23 mouse cellular contexts compared by ENCODE assay signal in genomic region chr2:157517526-157517925, GRCm38 (mm10). TPM values are rescaled to one million over a fixed set of nuclear protein-coding genes. Genes with fewer than 3 reads are reported as not detected.
A peak's percentile ranks its signal among the peaks of the same experiment; 100 is the strongest.
DNase-seq lines count a peak whose midpoint lies in the region; ATAC-seq lines count a peak whose summit lies in the region.
"Had no signal": no experiment of that assay in that cellular context is flagged by ENCODE, and none has a peak within 500 bp of the region (broad histone marks: within the 10 kb centered on the region; RNA-seq: fewer than 3 reads in every experiment).

No protein-coding gene starts in this region.

- WGBS in forebrain, embryonic 13.5 days = 34% methylated on average over 6 of the region's 6 CpGs
- WGBS in forebrain, embryonic 16.5 days = 29% methylated on average over 6 of the region's 6 CpGs
- 68% methylated on average over 6 of the region's 6 CpGs for WGBS in neural tube, embryonic 11.5 days
- WGBS in neural tube, embryonic 15.5 days = 45% methylated on average over 6 of the region's 6 CpGs
- WGBS in limb, embryonic 10.5 days = 75% methylated on average over 6 of the region's 6 CpGs

- H3K9me3 ChIP-seq in forebrain, embryonic 13.5 days (replicated peaks) = no peaks in the 10 kb centered on the region
- no peaks in the 10 kb centered on the region for H3K9me3 ChIP-seq in forebrain, embryonic 16.5 days (ENCODE audit: control insufficient read depth, low read length)
- H3K9me3 ChIP-seq in neural tube, embryonic 11.5 days (ENCODE audit: control insufficient read depth, low read length) = no peaks in the 10 kb centered on the region
- H3K9me3 ChIP-seq in neural tube, embryonic 15.5 days (replicated peaks) = no peaks in the 10 kb centered on the region
- no peaks in the 10 kb centered on the region for H3K9me3 ChIP-seq in limb, embryonic 10.5 days (replicated peaks)
- H3K9me3 ChIP-seq: embryonic facial prominence, embryonic 13.5 days; heart, embryonic 10.5 days; intestine, embryonic 15.5 days; liver, embryonic 13.5 days had no signal

- no peak for ATAC-seq in forebrain, embryonic 13.5 days
- no peak for ATAC-seq in forebrain, embryonic 16.5 days
- ATAC-seq in neural tube, embryonic 11.5 days (ENCODE audit: insufficient read depth, low FRiP score, low TSS enrichment) = no peak
- no peak for ATAC-seq in neural tube, embryonic 15.5 days (ENCODE audit: low FRiP score)
- ATAC-seq: CD4-positive, CD25-positive, alpha-beta regulatory T cell, adult 4 months; intestine, embryonic 15.5 days had no signal

- no peaks in the 10 kb centered on the region for H3K27me3 ChIP-seq in forebrain, embryonic 13.5 days
- no peaks in the 10 kb centered on the region for H3K27me3 ChIP-seq in forebrain, embryonic 16.5 days (replicated peaks; ENCODE audit: control insufficient read depth, insufficient read depth, low read length)
- no peaks in the 10 kb centered on the region for H3K27me3 ChIP-seq in neural tube, embryonic 11.5 days (ENCODE audit: control insufficient read depth, insufficient read depth, low read length)
- no peaks in the 10 kb centered on the region for H3K27me3 ChIP-seq in neural tube, embryonic 15.5 days (replicated peaks)
- no peaks in the 10 kb centered on the region for H3K27me3 ChIP-seq in limb, embryonic 10.5 days (ENCODE audit: low read depth, poor library complexity, severe bottlenecking)
- H3K27me3 ChIP-seq: embryonic facial prominence, embryonic 13.5 days; intestine, embryonic 15.5 days; liver, embryonic 13.5 days had no signal

- DNase-seq in neural tube, embryonic 11.5 days (ENCODE audit: low spot score) = peak; percentile 11
- no peak for DNase-seq in limb, embryonic 10.5 days (ENCODE audit: low spot score)
- peak; percentile 85 for DNase-seq in retina, postnatal 1 day
- no peak for DNase-seq in heart, adult 11 months
- DNase-seq in cerebellum, postnatal 14 days = no peak
- DNase-seq: adrenal gland, postnatal 36 days; cerebellum, adult 11-12 months; cerebellum, postnatal 25 days; kidney, adult 9 months; kidney, postnatal 25 days; liver, embryonic 13.5 days; lung, adult 2 months; lung, postnatal 14 days; right cerebral cortex, postnatal 4 days; thymus, postnatal 25 days had no signal

- no peak overlapping the region for H3K4me2 ChIP-seq in forebrain, embryonic 13.5 days
- H3K4me2 ChIP-seq in forebrain, embryonic 16.5 days (ENCODE audit: low read length) = no peak overlapping the region
- no peak overlapping the region for H3K4me2 ChIP-seq in neural tube, embryonic 11.5 days (ENCODE audit: low read depth)
- no peak overlapping the region for H3K4me2 ChIP-seq in neural tube, embryonic 15.5 days
- H3K4me2 ChIP-seq: embryonic facial prominence, embryonic 13.5 days; intestine, embryonic 15.5 days; liver, embryonic 13.5 days had no signal

- no peak overlapping the region for H3K9ac ChIP-seq in forebrain, embryonic 13.5 days
- no peak overlapping the region for H3K9ac ChIP-seq in forebrain, embryonic 16.5 days (replicated peaks; ENCODE audit: low read depth, low read length)
- no peak overlapping the region for H3K9ac ChIP-seq in neural tube, embryonic 11.5 days (ENCODE audit: low read length)
- H3K9ac ChIP-seq in neural tube, embryonic 15.5 days (replicated peaks) = no peak overlapping the region
- H3K9ac ChIP-seq: embryonic facial prominence, embryonic 13.5 days; intestine, embryonic 15.5 days; liver, embryonic 13.5 days had no signal

- H3K27ac ChIP-seq in forebrain, embryonic 13.5 days = peak overlapping the region; percentile 51; the same call in 1 of the 2 replicates
- H3K27ac ChIP-seq in forebrain, embryonic 16.5 days (ENCODE audit: low read length) = no peak overlapping the region
- no peak overlapping the region for H3K27ac ChIP-seq in neural tube, embryonic 11.5 days (ENCODE audit: low read depth, low read length)
- no peak overlapping the region for H3K27ac ChIP-seq in neural tube, embryonic 15.5 days (replicated peaks)
- H3K27ac ChIP-seq in limb, embryonic 10.5 days = peak overlapping the region; percentile 71; the same call in 1 of the 2 replicates
- H3K27ac ChIP-seq: embryonic facial prominence, embryonic 13.5 days; heart, embryonic 10.5 days; intestine, embryonic 15.5 days; liver, embryonic 13.5 days had no signal

- H3K4me3 ChIP-seq in forebrain, embryonic 13.5 days = no peak overlapping the region
- H3K4me3 ChIP-seq in forebrain, embryonic 16.5 days (replicated peaks; ENCODE audit: low read length) = no peak overlapping the region
- H3K4me3 ChIP-seq in neural tube, embryonic 11.5 days (ENCODE audit: low read depth, low read length) = no peak overlapping the region
- no peak overlapping the region for H3K4me3 ChIP-seq in neural tube, embryonic 15.5 days (replicated peaks)
- no peak overlapping the region for H3K4me3 ChIP-seq in limb, embryonic 10.5 days
- H3K4me3 ChIP-seq: embryonic facial prominence, embryonic 13.5 days; erythroblast, embryonic 14.5 days; heart, embryonic 10.5 days; intestine, embryonic 15.5 days; liver, embryonic 13.5 days had no signal

- H3K36me3 ChIP-seq in forebrain, embryonic 13.5 days (ENCODE audit: poor library complexity, severe bottlenecking) = no peaks in the 10 kb centered on the region
- no peaks in the 10 kb centered on the region for H3K36me3 ChIP-seq in forebrain, embryonic 16.5 days (ENCODE audit: control insufficient read depth, insufficient read depth)
- no peaks in the 10 kb centered on the region for H3K36me3 ChIP-seq in neural tube, embryonic 11.5 days (ENCODE audit: control insufficient read depth, insufficient read depth, low read length)
- H3K36me3 ChIP-seq in neural tube, embryonic 15.5 days = no peaks in the 10 kb centered on the region
- H3K36me3 ChIP-seq in limb, embryonic 10.5 days = no peaks in the 10 kb centered on the region
- H3K36me3 ChIP-seq: embryonic facial prominence, embryonic 13.5 days; heart, embryonic 10.5 days; intestine, embryonic 15.5 days; liver, embryonic 13.5 days had no signal

- H3K4me1 ChIP-seq in forebrain, embryonic 13.5 days = peaks cover 65% of the 10 kb centered on the region
- H3K4me1 ChIP-seq in forebrain, embryonic 16.5 days (replicated peaks; ENCODE audit: control insufficient read depth, insufficient read depth, low read length) = peaks cover 43% of the 10 kb centered on the region
- H3K4me1 ChIP-seq in neural tube, embryonic 11.5 days (ENCODE audit: control insufficient read depth, insufficient read depth, low read length) = peaks cover 27% of the 10 kb centered on the region
- H3K4me1 ChIP-seq in neural tube, embryonic 15.5 days = peaks cover 51% of the 10 kb centered on the region
- H3K4me1 ChIP-seq in limb, embryonic 10.5 days = peaks cover 71% of the 10 kb centered on the region
- H3K4me1 ChIP-seq: intestine, embryonic 15.5 days had no signal

RNA-seq across cellular contexts. Expression of gene Nnat, which starts 42.4 kb away (rescaled TPM):
- polyA plus RNA-seq in forebrain, embryonic 13.5 days (2015; fragmentation: Nextera tagmentation; extraction: Ambion mirVana) = 6,508 and 7,407 TPM in 2 replicates
- 5,254 and 7,174 TPM in 2 replicates for polyA plus RNA-seq in forebrain, embryonic 16.5 days (2015; fragmentation: Nextera tagmentation; extraction: Ambion mirVana)
- 1,357 and 1,505 TPM in 2 replicates for polyA plus RNA-seq in neural tube, embryonic 11.5 days (2014; fragmentation: Nextera tagmentation; extraction: Ambion mirVana)
- 3,438 and 4,597 TPM in 2 replicates for polyA plus RNA-seq in neural tube, embryonic 15.5 days (2015; fragmentation: Nextera tagmentation; extraction: Ambion mirVana)
- polyA plus RNA-seq in limb, embryonic 10.5 days (2016; fragmentation: Nextera tagmentation; extraction: Ambion mirVana) = 2,112 and 2,427 TPM in 2 replicates

RNA-seq across cellular contexts. Expression of gene Blcap, which starts 53.5 kb away (rescaled TPM):
- 161 and 187 TPM in 2 replicates for polyA plus RNA-seq in forebrain, embryonic 13.5 days (2015; fragmentation: Nextera tagmentation; extraction: Ambion mirVana)
- 196 and 239 TPM in 2 replicates for polyA plus RNA-seq in forebrain, embryonic 16.5 days (2015; fragmentation: Nextera tagmentation; extraction: Ambion mirVana)
- 99.5 and 105 TPM in 2 replicates for polyA plus RNA-seq in neural tube, embryonic 11.5 days (2014; fragmentation: Nextera tagmentation; extraction: Ambion mirVana)
- polyA plus RNA-seq in neural tube, embryonic 15.5 days (2015; fragmentation: Nextera tagmentation; extraction: Ambion mirVana) = 201 and 225 TPM in 2 replicates
- polyA plus RNA-seq in limb, embryonic 10.5 days (2016; fragmentation: Nextera tagmentation; extraction: Ambion mirVana) = 58.0 and 66.9 TPM in 2 replicates

Comparison
In these comparisons a context has a peak if more than half of its experiments do, and no peak if none do; other contexts are left out.
1. H3K27ac ChIP-seq: peak in forebrain, embryonic 13.5 days (single experiment) and limb, embryonic 10.5 days (single experiment); none in forebrain, embryonic 16.5 days (single experiment), neural tube, embryonic 11.5 days (single experiment) and neural tube, embryonic 15.5 days (single experiment).
2. DNase-seq: peak in neural tube, embryonic 11.5 days (single experiment) and retina, postnatal 1 day (single experiment); none in limb, embryonic 10.5 days (single experiment), heart, adult 11 months (single experiment) and cerebellum, postnatal 14 days (0 of 2).